Mouse (Mus musculus) intestine, embryonic 15.5 days (tissue): Measurements from ENCODE around the gene Cd2bp2. TPM values are rescaled to one million over a fixed set of nuclear protein-coding genes. Genes with fewer than 3 reads are reported as not detected.
"Not testable (repeated sequence)": the region's sequence is repeated elsewhere in the genome, so short reads cannot be mapped to it uniquely, and the experiment has no call there.

ENCODE experiments used
- ATAC-seq: fragments of 200-750 bp; cut with Nextera tagmentation; 2 replicates; pipeline ENCODE4 v1.8.0; 2017; ENCODE audit warnings: moderate TSS enrichment, moderate library complexity
- H3K27ac ChIP-seq: fragments of 300-500 bp; sonication (generic); 2 replicates; pipeline ENCODE4 v1.5.1; 2015; ENCODE audit warnings: mild to moderate bottlenecking, inconsistent platforms
- H3K27me3 ChIP-seq: fragments of 300-500 bp; sonication (generic); replicated peaks from 2 replicates; pipeline ENCODE4 v1.6.1; 2015; ENCODE audit warnings: inconsistent platforms
- H3K36me3 ChIP-seq: fragments of 300-500 bp; sonication (generic); 2 replicates; pipeline ENCODE4 v1.6.1; 2015; ENCODE audit warnings: inconsistent platforms
- H3K4me1 ChIP-seq: fragments of 300-500 bp; sonication (generic); replicated peaks from 2 replicates; pipeline ENCODE4 v1.6.1; 2015; ENCODE audit warnings: inconsistent platforms
- H3K4me2 ChIP-seq: fragments of 300-500 bp; sonication (generic); replicated peaks from 2 replicates; pipeline ENCODE4 v1.6.1; 2015; ENCODE audit warnings: mild to moderate bottlenecking, inconsistent platforms
- H3K4me3 ChIP-seq: fragments of 300-500 bp; sonication (generic); replicated peaks from 2 replicates; pipeline ENCODE4 v1.5.1; 2015; ENCODE audit warnings: inconsistent platforms
- H3K9ac ChIP-seq: fragments of 300-500 bp; sonication (generic); 2 replicates; pipeline ENCODE4 v1.6.1; 2015; ENCODE audit warnings: inconsistent platforms
- H3K9me3 ChIP-seq: fragments of 300-500 bp; sonication (generic); 2 replicates; pipeline ENCODE4 v1.6.1; 2016; ENCODE audit warnings: inconsistent platforms
- WGBS: fragments of 180-500 bp; shearing (Covaris S2); methylation state at CpG from one replicate; pipeline ENCODE4 v1.1.7; 2015; 5-methylcytosine and 5-hydroxymethylcytosine counted together
- polyA plus RNA-seq: library from polyadenylated mRNA; unstranded; fragments of >200 nt; fragmentation: Nextera tagmentation; extraction: Ambion mirVana; gene quantifications from 2 replicates; pipeline ENCODE4 v1.2.1, GENCODE M21; 2015

Gene Cd2bp2
- polyA plus RNA-seq, 1 experiment from 2014 or later = 43.4 TPM

DNA sequence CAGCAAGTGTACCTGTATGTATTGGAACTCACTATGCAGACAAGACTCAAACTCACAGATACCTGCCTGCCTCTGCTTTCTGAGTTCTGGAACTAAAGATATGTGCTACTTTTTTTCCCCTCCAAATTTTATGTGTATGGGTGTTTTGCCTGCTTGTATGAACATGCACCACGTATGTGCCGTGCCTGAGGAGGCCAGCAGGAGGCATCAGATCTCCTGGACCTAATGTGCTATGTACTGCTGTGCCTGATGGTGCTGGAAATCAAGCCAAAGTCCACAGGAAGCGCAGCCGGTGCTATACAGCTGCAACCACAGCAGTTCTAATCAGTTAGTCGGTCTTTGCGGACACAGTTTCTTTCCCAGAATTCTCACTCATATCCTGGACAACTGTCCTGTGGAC lies 12.0 kb downstream of the Cd2bp2 start:
- ATAC-seq = 0 out of 2 replicates have a peak, but pooled peaks have one; percentile 74
- no peak overlapping the region for H3K9ac ChIP-seq
- no peak overlapping the region for H3K4me3 ChIP-seq
- H3K4me2 ChIP-seq = no peak overlapping the region
- no peaks in the 10 kb centered on the region for H3K9me3 ChIP-seq
- no peaks in the 10 kb centered on the region for H3K27me3 ChIP-seq
- H3K4me1 ChIP-seq = no peaks in the 10 kb centered on the region
- no peak overlapping the region for H3K27ac ChIP-seq
- 69% methylated on average over 6 of the region's 6 CpGs for WGBS
- H3K36me3 ChIP-seq = no peaks in the 10 kb centered on the region

DNA sequence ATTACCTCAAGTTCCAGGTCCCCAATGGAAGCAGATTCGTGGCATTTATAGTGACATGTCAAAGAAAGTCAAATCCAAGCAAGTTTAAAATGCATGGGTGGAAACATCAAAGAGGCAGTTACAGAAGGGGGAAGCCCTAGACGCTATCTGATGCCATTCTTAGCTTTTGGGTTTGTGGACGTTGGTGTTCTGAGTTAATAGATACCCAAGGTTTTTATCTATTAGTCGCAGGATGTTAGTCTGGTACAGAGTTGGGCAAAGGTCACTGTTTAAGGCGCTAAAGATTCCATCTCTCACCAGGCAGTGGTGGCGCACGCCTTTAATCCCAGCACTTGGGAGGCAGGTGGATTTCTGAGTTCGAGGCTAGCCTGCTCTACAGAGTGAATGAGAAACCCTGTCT lies 12.5 kb downstream of the Cd2bp2 start:
- no peaks in the 10 kb centered on the region for H3K9me3 ChIP-seq
- H3K4me1 ChIP-seq = no peaks in the 10 kb centered on the region
- no peak overlapping the region for H3K4me3 ChIP-seq
- H3K36me3 ChIP-seq = no peaks in the 10 kb centered on the region
- no peaks in the 10 kb centered on the region for H3K27me3 ChIP-seq
- 60% methylated on average over 8 of the region's 8 CpGs for WGBS
- no peak overlapping the region for H3K27ac ChIP-seq
- ATAC-seq = peak; percentile 76; the same call in 1 of the 2 replicates
- no peak overlapping the region for H3K9ac ChIP-seq
- no peak overlapping the region for H3K4me2 ChIP-seq

DNA sequence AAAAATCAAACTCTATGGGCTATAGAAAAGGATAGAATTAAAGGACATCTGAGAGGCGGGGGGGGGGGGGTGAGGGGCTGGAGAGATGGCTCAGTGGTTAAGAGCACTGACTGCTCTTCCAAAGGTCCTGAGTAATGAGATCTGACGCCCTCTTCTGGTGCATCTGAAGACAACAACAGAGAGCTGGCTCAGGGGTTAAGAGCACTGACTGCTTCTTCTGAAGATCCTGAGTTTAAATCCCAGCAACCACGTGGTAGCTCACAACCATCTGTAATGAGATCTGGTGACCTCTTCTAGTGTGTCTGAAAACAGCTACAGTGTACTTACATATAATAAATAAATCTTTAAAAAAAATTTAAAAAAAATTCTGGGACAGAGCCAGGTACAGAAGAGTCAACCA lies 14.1 kb downstream of the Cd2bp2 start:
- H3K4me3 ChIP-seq, H3K4me2 ChIP-seq, H3K9ac ChIP-seq, H3K27me3 ChIP-seq, H3K9me3 ChIP-seq, H3K4me1 ChIP-seq, H3K36me3 ChIP-seq, ATAC-seq, H3K27ac ChIP-seq: not testable (repeated sequence)
- 39% methylated on average over 3 of the region's 3 CpGs for WGBS

DNA sequence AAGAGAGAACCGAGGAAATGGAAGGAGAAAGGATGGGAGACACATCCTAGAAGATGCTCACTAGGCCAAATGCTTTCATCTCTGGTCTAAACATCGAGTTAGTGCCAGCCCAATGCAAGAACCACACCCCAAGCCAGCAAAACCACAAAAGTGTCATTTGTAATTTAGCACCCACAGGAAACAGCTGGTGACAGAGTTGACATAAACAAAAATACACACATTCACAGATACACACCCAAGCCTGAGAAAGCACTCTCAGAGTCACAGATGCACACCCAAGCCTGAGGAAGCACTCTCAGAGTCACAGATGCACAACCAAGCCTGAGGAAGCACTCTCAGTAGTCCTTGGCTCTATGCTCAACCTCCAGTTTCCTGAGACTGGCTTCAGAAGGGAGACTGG lies 15.1 kb downstream of the Cd2bp2 start:
- Histone ChIP-seq H3K4me1 (no peaks in the 10 kb centered on the region), H3K27me3 (no peaks in the 10 kb centered on the region), H3K9me3 (no peaks in the 10 kb centered on the region), H3K27ac (no peak overlapping the region), H3K9ac (no peak overlapping the region), H3K4me3 (no peak overlapping the region), H3K36me3 (no peaks in the 10 kb centered on the region), H3K4me2 (no peak overlapping the region)
- WGBS = 64% methylated on average over 2 of the region's 2 CpGs
- ATAC-seq = no peak

DNA sequence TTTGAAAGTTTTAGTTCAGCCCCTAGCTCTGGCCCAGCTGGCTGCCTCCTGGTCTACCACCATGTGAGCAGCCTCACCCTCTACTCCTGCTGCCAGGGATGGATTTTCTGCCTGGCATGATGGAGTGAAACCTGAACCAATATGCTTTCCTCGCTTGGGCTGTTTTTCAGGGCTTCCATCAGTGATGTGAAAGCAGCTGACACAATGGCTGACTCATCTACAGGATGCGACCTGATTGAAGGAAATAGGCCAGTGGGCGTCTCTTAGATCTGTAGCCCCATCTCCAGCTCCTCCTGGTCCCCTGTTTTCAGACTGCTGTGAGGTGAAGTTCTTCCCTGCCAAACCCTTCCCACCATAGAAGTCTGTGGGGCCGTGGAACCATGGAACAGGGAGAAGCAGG lies 18.9 kb downstream of the Cd2bp2 start:
- Histone ChIP-seq H3K27me3 (no peaks in the 10 kb centered on the region), H3K4me2 (no peak overlapping the region), H3K36me3 (no peaks in the 10 kb centered on the region), H3K4me1 (no peaks in the 10 kb centered on the region), H3K9me3 (no peaks in the 10 kb centered on the region), H3K9ac (no peak overlapping the region), H3K27ac (no peak overlapping the region), H3K4me3 (no peak overlapping the region)
- 70% methylated on average over 4 of the region's 4 CpGs for WGBS
- no peak for ATAC-seq

DNA sequence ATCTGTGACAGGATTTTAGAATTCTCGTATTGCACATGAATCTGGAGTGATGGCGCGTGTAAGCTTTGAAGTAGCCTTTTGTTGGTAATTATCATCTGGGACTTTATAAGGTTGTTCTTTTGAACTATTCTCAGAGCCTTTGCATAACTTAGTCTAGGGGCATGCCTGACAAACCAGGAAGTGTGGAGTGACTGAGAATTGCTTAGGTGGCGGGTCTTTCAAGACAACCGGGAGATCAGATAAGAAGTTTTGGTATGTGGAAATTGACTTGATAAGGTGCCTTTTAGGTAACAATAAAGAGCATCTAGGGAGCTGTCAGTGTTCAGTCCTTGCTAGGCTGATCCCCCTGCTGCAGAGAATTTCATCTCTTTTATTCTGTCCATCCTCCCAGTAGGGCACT lies 29.3 kb downstream of the Cd2bp2 start:
- 85% methylated on average over 5 of the region's 5 CpGs for WGBS
- no peak overlapping the region for H3K4me2 ChIP-seq

DNA sequence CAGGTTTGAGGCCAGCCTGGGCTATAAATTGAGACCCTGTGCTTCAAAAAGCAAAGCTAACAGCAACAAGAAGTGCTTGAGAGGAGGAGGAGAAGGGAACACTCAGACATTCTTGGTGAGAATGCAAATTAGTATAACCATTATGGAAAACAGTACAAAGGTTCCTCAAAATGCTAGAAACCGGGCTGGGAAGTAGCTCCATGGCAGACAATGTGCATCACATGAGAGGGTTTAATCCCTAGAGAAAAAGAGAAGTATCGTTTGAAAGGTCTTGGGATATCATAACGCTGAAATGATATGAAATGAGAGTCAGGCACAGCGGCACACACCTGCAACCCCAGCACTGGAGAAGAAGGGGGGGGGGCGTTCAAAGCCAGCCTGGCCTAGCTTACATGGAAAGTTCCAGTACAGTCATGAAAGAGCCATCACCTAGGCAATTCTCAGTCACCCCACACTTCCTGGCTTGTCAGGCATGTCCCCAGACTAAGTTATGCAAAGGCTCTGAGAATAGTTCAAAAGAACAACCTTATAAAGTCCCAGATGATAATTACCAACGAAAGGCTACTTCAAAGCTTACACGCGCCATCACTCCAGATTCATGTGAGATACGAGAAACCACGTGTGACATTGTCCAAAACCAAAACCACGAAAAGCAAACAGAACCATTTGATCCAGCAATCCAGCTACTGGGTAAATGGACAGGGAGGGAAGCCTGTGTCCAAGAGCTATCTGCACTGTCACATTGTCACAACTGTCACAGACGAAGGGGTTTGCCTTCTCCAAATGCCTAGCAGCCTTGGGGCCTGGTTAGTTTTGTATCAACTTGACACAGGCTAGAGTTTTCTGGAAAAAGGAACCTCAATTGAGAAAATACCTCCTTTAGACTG lies 30.0 kb downstream of the Cd2bp2 start:
- no peak for ATAC-seq
- WGBS = 88% methylated on average over 12 of the region's 12 CpGs

More for the DNA sequence above, 29.3 kb downstream of the Cd2bp2 start:
- no peaks in the 10 kb centered on the region for H3K36me3 ChIP-seq
- no peaks in the 10 kb centered on the region for H3K9me3 ChIP-seq
- no peak overlapping the region for H3K27ac ChIP-seq
- no peaks in the 10 kb centered on the region for H3K27me3 ChIP-seq
- H3K9ac ChIP-seq = no peak overlapping the region
- H3K4me3 ChIP-seq = no peak overlapping the region
- H3K4me1 ChIP-seq = no peaks in the 10 kb centered on the region
- no peak for ATAC-seq

DNA sequence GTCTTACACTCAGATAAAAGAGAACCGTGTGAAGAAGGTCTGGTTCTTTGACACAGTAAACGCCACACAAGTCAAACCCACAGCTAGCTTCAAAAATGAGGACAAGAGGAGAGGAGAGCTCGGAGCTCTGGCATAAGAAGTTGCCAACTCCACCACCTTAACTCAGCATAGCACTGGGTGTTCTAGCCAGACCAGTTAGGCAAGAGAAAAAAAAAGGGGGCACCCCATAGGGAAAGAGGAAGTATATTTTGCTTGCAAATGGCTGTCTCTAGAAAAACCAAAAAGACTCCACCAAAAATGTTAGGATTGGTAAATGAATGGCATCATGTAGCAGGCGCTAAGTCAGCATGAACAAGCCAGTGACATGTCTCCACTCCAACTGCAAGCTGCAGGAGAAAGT lies 31.8 kb downstream of the Cd2bp2 start:
- ATAC-seq = no peak
- WGBS = 80% methylated on average over 4 of the region's 4 CpGs

More for the DNA sequence above, 30.0 kb downstream of the Cd2bp2 start:
- no peak overlapping the region for H3K9ac ChIP-seq
- H3K36me3 ChIP-seq = no peaks in the 10 kb centered on the region
- H3K27ac ChIP-seq = no peak overlapping the region
- H3K4me2 ChIP-seq = no peak overlapping the region
- no peaks in the 10 kb centered on the region for H3K4me1 ChIP-seq
- no peaks in the 10 kb centered on the region for H3K27me3 ChIP-seq
- H3K9me3 ChIP-seq = no peaks in the 10 kb centered on the region
- no peak overlapping the region for H3K4me3 ChIP-seq

DNA sequence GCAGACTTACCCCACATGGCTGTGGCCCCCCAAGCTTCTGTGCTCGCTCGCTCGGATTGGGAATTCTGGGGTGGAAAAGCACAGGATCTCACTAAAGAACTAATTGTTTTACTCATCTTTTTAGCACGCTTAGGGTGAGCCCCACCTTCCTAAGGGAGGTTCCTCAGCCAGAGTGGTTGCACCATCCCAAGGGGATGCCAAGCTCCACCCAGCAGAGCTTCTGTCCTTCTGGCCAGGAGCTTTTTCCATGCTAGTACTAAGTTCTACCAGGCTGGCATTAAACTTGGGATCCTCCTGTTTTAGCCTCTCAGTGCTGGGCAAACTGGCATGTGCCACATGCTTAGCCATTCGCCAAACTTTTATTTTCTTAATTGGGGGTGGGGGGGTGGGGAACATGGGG lies 33.3 kb downstream of the Cd2bp2 start:
- Histone ChIP-seq H3K27me3 (no peaks in the 10 kb centered on the region), H3K4me1 (no peaks in the 10 kb centered on the region), H3K9me3 (no peaks in the 10 kb centered on the region), H3K36me3 (no peaks in the 10 kb centered on the region), H3K9ac (no peak overlapping the region), H3K27ac (no peak overlapping the region), H3K4me2 (no peak overlapping the region), H3K4me3 (no peak overlapping the region)
- ATAC-seq = no peak
- 92% methylated on average over 5 of the region's 5 CpGs for WGBS

More for the DNA sequence above, 31.8 kb downstream of the Cd2bp2 start:
- no peak overlapping the region for H3K4me2 ChIP-seq
- H3K36me3 ChIP-seq = no peaks in the 10 kb centered on the region
- no peak overlapping the region for H3K4me3 ChIP-seq
- no peaks in the 10 kb centered on the region for H3K4me1 ChIP-seq
- no peaks in the 10 kb centered on the region for H3K27me3 ChIP-seq
- no peaks in the 10 kb centered on the region for H3K9me3 ChIP-seq
- H3K27ac ChIP-seq = no peak overlapping the region
- H3K9ac ChIP-seq = no peak overlapping the region

DNA sequence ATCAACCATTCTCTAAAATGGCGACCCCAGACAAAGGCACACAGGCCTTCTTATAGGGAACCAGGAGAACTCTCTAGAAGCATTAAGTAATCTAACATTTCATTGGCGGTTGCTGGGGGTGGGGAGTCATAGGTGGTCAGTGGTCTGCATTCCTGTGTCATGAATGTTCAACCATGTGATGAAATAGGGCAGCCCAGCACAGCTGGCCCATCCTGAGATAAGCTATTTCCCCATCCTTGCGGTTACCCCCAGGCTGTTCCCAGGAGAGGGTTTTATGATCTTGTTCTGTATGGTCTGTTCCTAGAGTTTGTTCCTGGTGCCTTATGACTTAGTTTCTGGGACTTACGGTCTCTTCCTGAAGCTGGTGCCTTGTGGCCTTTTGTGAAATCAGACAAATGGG lies 38.3 kb downstream of the Cd2bp2 start:
- Histone ChIP-seq H3K9ac (no peak overlapping the region), H3K4me3 (no peak overlapping the region), H3K36me3 (no peaks in the 10 kb centered on the region), H3K27me3 (no peaks in the 10 kb centered on the region), H3K9me3 (no peaks in the 10 kb centered on the region), H3K4me2 (no peak overlapping the region), H3K27ac (no peak overlapping the region), H3K4me1 (no peaks in the 10 kb centered on the region)
- 82% methylated on average over 4 of the region's 4 CpGs for WGBS
- ATAC-seq = no peak

DNA sequence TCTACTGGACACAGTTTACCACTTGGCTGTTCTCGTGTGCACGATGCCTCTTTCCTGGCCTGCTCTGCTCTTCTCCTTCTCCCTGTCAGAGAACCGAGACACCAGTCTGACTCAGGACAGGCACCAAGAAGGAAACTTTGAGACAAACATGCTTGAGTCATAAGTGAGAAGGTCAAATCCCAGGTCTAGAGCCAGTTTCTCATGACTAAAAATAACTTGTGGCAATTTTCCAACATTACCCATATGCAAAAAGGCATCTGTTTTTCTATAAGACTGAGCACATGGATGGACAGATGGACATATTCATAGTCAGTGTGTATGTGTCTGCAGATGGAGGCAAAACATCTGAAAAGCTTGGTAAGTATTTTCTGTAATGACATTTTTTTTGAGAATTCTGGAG lies 42.4 kb downstream of the Cd2bp2 start:
- Histone ChIP-seq H3K9me3 (no peaks in the 10 kb centered on the region), H3K4me1 (no peaks in the 10 kb centered on the region), H3K27me3 (no peaks in the 10 kb centered on the region), H3K36me3 (no peaks in the 10 kb centered on the region), H3K9ac (no peak overlapping the region), H3K4me2 (no peak overlapping the region), H3K4me3 (no peak overlapping the region), H3K27ac (no peak overlapping the region)
- WGBS = 62% methylated on average over 3 of the region's 3 CpGs
- ATAC-seq = no peak

DNA sequence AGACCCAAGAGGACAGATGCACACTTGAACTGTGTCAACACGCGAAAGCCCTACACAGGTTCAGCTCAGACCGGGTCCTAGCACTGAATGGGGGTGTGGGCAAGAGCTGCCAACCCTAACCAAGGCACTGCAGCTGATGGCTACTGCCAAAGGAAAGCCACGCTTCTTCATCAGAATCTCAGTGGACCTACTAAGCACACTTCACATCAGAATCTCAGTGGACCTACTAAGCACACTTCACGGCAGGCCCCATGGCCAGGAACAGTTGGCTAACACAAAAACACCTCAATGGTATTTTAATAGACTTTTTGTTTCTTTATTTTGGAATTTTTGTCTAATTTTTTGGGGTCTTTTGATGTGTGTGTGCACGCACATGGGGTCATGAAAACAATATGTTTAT lies 43.4 kb downstream of the Cd2bp2 start:
- H3K4me1 ChIP-seq = no peaks in the 10 kb centered on the region
- no peaks in the 10 kb centered on the region for H3K36me3 ChIP-seq
- H3K9me3 ChIP-seq = no peaks in the 10 kb centered on the region
- no peak overlapping the region for H3K4me2 ChIP-seq
- no peak overlapping the region for H3K9ac ChIP-seq
- no peak for ATAC-seq
- WGBS = 89% methylated on average over 6 of the region's 6 CpGs
- H3K4me3 ChIP-seq = no peak overlapping the region
- H3K27me3 ChIP-seq = no peaks in the 10 kb centered on the region
- H3K27ac ChIP-seq = no peak overlapping the region

DNA sequence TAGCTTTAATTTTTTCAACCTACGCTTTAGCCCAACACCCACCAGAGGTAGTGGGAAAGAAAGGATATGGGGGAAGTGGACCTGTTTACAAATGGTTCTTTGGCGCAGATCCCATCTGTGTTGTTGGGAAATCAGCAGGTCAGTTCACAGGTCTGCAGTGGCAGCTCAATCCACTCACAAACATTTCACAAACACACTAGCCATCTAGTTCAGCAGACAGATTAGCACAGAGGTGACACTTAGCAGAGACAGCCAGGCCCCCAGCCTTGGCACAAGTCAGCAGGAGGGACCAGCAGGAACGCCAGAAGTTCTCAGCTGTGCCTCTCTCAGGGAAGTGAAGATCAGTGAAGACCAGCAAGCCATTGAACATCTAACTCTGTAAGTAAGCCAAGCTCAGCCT lies 47.9 kb downstream of the Cd2bp2 start:
- no peak overlapping the region for H3K27ac ChIP-seq
- no peak overlapping the region for H3K4me2 ChIP-seq
- H3K4me1 ChIP-seq = no peaks in the 10 kb centered on the region
- H3K4me3 ChIP-seq = no peak overlapping the region
- no peaks in the 10 kb centered on the region for H3K36me3 ChIP-seq
- H3K27me3 ChIP-seq = no peaks in the 10 kb centered on the region
- H3K9me3 ChIP-seq = no peaks in the 10 kb centered on the region
- WGBS = 40% methylated on average over 3 of the region's 3 CpGs
- no peak for ATAC-seq
- H3K9ac ChIP-seq = no peak overlapping the region
